Mouse (Mus musculus) spleen, postnatal 36 days (tissue): ENCODE measurements around the gene Tldc2.
A peak's percentile ranks its signal among the peaks of the same experiment; 100 is the strongest.

ENCODE experiments used
- DNase-seq, 2 experiments: peaks; one replicate each; pipeline ENCODE4 v3.0.0; 2022; ENCODE audit warnings: low spot score in 2 of 2, mixed read lengths in 1 of 2

The Tldc2 gene

GRCm38 (mm10) chr2:157078059-157078792 is 8.6 kb upstream of the Tldc2 start:
- DNase-seq, result no peak

DNA sequence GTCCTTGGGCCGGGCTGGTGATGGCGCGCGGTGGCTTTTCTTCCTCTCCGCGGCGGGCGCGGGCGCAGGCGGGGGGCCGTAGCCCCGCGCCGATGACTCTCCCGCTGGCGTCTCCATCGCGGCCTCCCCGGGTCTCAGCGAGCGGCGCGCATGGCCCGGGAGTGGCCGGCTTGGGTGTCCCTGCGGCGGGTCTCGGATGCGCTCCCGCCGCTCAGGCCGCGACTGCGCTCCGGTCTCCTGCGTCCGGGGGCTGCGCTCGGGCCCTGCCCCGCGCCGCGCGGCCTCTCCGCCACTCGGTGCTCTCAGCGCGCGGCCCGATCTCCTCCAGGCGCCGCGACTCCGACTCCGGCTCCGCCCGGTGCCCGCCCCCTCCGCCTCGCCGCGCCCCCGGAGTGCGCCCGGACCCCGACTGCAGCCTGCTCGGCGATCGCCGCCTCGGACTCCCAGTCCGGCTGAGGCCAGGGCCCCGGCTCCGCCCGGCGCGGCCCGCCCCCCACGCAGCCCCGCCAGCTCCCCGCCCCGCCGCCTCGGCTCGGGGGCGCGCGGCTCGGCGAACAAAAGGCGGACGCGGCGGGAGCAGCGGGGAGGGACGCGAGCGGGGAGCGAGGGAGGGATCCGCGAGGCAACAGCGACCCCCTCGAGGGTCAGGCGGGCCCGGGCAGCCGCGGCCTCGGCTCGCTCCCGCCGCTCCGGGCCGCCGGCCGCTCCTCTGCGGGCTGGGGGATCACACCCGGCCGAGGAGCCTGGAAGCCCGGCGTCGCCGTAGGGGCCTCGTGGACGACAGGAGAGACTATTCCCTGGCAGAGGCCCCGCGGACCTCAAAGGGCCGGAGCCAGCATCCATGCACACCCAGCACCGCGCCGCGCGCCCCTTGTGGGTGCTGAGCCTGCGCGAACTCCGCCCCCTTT is 7.8 kb upstream of the Tldc2 start, which contains the start of gene Soga1:
Soga1 (minus strand) TSS at position 462 of the 908 bp plus-strand sequence.
- peak; percentile 41 to 58 for DNase-seq

DNA sequence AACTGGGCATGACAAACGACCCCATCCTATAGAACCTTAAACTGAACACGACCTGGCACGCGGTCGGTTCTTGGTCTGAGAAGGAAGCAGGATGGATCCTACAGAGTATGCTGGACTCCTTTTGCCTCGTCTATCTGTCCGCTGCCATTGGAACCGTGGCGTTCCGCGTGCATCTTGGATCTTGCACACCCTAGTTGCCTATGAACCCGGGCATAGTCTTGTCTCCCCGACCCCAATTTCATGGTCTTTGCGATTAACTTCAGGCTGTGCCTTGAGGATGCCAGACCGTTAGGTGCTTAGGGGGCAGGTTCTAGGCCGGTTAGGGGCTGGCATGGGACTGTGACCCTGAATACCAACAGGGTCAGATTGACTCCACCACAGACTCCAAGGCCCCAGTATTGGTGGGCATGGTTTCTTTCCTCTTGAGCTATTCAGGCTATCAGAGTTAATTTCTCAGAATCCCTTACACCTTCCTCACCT is 7.1 kb upstream of the Tldc2 start:
- DNase-seq, result no peak

DNA sequence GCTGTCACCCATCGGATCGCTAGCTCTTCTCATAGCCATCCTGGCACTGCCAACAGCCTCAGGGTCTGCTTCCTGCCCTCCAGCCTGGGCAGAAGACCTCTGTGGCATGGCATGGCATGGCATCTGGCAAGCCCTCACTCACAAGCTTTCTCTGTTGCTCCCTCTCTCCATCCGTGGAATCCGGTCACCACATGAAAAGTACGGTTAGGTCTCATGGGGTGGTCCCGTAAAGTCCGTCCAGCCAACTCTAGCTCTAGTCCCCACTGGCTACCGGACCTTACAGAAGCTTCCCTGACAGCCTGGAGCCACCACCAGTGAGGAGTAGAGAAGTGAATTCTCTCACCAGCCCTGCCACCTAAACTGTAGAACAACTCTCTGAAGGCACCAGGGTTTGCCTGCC is 5.5 kb upstream of the Tldc2 start:
- DNase-seq, result no peak

DNA sequence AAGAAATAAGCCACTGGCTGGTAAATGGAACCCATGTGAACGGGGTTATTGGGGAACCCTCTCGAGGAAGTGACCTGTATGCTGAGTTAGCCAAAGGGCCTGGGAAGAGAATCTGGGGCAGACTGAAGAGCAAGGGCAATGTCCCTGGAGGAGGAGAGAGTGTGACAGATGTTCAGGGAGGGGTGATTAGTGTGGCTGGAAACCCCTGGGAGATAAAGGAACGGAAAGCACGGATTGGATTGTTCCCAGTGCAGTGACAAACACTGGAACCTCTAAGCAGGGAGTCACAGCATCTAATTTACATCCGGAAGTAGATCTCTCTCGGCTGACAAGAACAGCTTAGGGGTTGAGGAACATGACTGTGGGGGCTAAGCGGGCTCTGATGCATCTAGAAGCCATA is 4.9 kb upstream of the Tldc2 start:
- no peak for DNase-seq

- no peak for DNase-seq
These were observed 1.8 kb upstream of the Tldc2 start for GRCm38 (mm10) chr2:157084831-157085585.

GRCm38 (mm10) chr2:157087536-157088317 is 872 bp downstream of the Tldc2 start:
- DNase-seq, result no peak

GRCm38 (mm10) chr2:157092024-157092423 is 5.2 kb downstream of the Tldc2 start:
- no peak for DNase-seq

DNA sequence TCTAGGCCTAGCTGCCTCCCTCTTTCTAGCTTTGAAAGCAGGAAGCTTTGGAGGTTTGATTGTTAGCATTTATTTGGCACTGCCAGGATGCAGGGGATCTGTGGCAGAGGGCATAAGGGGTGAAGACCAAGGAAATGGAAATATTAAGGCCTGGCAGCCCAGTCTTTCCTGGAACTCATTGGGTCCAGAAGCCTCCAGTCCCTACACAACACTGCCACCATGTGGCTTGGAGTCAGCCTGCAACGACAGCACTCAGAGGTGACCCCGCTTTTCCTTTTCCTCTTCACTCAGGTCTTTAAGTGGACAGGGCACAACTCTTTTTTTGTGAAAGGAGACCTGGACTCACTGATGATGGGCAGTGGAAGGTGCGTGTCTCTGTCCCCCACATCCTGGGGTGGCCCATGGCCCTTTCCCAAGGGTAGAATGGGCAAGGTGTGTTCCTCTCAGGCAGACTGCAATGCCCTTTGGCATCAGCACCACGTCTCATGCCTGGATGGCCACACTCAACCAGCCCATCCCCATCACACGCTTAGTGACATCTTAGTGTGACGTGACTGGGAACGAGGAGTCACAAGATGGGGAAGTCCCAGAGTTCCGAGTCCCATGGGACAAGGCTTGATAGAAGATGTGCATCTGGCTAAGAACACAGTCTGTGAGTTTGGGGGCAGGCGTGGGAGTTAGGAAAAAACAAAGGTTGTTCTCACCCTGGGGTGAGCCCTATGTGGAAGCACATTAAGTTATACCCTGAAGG is 8.3 kb downstream of the Tldc2 start:
- peak; percentile 25 to 35 for DNase-seq

DNA sequence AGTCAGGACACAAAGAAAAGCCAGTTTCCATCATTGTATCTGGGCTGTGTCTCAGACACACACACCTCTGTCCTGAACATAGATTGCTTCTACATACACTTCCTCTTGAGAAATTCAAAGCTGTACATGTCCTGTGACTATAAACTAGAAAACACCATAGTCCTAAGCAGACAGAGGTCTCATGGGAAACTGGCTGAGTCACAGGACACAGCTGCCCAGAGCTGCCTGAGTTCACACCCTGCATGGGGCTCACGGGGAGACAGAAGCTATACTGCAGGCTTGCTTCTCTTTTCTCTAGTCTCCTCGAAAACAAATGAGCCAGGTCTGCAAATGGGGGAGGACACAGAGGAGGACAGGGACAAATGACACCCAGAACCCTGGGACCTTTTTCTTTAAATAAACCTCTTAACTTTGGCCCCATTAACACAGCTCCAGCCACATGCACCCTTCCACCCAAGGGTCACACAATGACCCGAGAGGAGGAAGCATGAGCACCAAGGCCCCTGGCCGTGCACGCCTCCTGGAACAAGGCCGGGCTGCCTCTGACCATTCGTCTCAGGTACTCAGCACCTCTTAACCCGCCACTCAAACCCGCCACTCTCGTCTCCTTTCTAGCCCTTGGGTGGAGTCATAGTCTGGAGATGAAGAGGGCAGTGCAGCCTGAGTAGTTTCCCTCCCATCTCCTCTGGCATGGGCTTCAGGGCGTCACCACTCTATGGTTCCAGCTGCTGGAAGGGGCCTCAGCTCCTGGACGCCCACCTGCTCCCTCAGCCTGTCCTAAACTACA is 12.9 kb downstream of the Tldc2 start:
- DNase-seq, result no peak

DNA sequence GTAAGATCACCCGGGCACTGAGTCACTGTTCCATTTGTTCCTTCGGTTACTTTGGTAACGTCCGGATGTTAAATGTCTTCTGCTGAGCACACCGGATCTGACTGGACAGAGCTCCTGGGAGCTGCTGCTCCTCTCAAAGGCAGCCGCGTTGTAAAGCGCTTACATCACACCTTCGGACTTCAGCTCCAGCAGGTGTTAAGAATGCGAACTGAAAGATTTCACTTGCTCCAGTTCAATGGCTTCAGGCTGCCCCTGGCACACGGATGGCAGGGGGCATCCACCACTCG is 13.4 kb downstream of the Tldc2 start:
- DNase-seq, result no peak

GRCm38 (mm10) chr2:157101650-157102049 is 14.8 kb downstream of the Tldc2 start:
- DNase-seq, result no peak

DNA sequence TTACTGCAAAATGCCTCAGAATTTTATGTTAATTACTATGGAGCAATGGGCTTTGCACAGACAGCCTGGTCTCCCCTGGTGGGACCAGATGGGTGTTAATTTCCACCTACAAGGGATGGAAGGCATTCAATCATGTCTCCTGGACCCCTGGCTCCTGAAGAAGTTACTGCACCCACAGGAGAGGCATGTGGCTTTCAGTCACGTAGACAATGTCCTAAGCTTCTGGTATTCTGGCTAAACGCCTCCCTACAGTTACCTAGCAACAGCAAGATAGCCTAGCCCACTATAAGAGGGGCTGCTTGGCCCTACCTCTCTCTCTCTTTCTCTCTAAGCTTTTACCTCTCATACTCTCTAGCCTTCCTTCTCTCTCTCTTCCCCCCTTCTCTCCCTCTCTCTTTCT is 15.4 kb downstream of the Tldc2 start:
- DNase-seq, result no peak

GRCm38 (mm10) chr2:157104454-157104853 is 17.6 kb downstream of the Tldc2 start:
- no peak for DNase-seq

GRCm38 (mm10) chr2:157108236-157108635 is 21.4 kb downstream of the Tldc2 start:
- DNase-seq, result no peak

DNA sequence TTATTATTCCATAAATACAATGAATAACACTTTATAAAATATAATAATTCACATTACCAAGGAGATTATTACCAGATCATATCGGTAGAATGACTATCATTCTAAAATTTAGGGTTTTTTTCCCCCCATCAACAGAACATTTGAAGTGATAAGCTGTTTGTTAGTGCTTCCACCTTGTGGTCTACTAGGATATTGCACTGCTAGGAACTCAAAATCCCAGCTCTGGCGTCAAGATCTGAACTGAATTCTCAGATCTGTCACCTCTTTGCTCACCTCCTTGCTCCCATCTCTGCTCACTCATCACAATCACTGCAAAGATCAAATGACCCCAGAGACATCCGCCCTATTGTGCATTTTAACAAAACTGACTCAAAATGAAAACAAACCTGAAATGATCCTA is 30.1 kb downstream of the Tldc2 start:
- DNase-seq, result no peak

- no peak for DNase-seq
These were observed 31.7 kb downstream of the Tldc2 start for GRCm38 (mm10) chr2:157118556-157118955.

DNA sequence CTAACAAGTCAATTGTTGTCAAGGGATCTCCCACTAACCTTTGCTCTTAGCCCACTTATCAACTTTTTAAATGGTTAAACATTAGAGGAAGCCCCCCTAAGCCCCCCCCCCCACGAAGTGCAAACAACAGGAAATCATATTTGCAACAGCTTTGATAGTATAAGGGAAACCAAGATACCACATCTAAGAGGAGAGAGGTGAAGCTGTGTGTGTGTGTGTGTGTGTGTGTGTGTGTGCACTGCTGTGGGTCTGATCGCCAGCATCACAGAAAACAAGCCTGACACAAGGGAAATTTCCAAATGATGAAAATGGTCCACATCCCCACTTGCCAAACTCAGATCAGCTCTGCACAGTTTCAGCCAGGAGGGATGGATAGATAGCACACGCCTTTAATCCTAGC is 32.2 kb downstream of the Tldc2 start:
- no peak for DNase-seq

GRCm38 (mm10) chr2:157121766-157122165 is 34.9 kb downstream of the Tldc2 start:
- DNase-seq, result peak in 1 of 2 experiments; percentile 31

DNA sequence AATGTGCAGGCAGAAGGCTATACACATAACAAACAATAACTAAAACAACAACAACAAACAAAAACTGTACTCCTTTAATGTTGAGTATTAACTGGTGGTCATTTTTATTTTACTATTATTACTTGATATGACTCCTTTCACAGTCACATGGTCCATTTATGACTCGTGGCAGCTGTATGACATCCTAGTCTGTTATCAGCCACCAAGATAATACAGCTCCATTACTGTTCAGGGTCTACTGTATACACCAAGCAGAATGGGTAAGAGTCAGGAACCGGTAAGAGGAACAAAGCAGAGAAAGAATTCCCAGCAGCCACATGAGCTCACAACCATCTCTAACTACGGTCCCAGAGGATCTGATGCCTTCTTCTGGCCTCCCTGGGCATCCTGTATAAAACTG is 38.4 kb downstream of the Tldc2 start:
- DNase-seq, result no peak
